Mouse (Mus musculus) mouse trophoblast stem cell (cell line): ENCODE data around the gene Bloc1s1.

ENCODE experiments used
- in situ Hi-C, 2 experiments: fragments of 300-500 bp; cut with MseI, MboI; formaldehyde crosslinking; loops; 2 replicates in 1 of 2; 3 replicates in 1 of 2; pipeline ENCODE4 v1.15.1; 2025

The Bloc1s1 gene

DNA sequence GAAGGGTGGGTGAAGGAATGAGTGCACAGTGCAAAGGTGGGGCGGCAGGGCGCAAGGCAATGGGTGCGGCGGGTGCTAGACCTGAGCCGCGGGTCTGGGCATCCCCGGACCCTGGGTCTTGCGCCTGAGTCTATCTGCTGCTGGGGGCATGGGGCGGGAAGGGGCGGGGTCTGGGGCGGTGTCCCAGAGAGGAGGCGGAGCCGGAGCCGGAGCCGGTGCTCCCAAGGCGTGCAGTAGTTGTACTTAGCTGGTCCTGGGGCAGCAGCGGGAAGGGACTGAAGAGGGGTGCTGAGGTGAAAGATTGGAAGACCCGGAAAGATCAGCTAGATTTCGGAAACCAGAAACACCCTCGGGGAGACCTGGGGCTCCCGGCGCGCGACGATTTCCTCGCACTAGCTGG, 9.7 kb upstream of the Bloc1s1 start, which contains the start of gene Itga7:
TSS of gene Itga7 (plus strand) at position 245 of the 400 bp plus-strand sequence.
- in situ Hi-C loops = no loop called here

DNA sequence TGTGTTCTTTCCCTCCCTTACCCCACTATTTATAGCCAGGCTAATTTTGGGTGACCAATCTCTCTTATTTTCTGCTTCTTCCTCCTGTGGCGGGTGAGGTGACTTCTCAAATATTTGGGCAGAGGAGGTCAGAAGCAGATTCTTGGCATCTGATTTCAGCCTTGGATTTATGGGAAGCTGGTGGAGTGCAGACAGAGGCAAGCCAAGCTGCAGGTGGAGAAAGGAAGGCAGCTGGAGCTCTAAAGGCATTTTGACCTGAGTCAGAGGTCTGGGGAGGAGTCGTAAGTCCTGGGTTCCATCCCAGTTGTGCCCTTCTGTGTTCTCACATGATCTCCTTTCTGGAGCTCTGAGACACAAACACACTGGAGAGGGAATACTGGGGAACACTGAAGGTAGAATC, 7.6 kb upstream of the Bloc1s1 start:
- in situ Hi-C loops = no loop called here

DNA sequence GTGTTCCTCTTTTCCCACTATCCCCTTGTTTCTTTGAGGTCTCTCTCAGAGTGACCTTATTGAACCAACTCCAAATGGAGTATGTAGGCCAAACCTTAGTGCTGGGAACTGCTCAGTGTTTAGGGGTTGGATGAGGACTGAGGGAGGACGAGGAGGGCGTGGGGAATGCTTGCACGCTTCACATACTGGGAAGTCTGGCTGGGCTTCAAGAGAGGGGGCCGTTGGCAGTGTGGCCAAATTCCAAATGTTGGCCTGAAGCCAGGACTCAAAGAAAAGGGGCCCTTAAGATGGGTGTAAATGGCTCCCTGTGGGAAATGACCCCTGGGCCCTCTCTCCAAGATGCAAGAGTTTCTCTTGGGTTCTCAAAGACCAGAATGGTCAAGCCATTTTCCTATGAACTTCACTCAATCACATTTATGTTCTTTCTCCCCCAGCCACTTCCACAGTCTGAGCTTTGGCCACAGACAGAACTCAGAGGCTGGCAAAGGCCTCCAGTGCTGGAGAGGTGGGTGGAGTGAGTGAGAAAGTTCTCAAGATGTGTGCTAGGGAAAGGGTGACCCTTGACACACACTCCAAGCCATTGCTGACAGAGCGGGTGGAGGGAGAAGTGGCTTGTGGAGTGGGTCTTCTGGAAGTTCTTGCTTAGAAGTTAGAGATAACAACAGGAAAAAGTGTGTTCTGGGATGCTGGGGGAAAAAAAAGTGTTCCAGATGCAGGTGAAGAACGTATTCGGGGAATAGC, 6.0 kb upstream of the Bloc1s1 start:
- in situ Hi-C loops = no loop called here

DNA sequence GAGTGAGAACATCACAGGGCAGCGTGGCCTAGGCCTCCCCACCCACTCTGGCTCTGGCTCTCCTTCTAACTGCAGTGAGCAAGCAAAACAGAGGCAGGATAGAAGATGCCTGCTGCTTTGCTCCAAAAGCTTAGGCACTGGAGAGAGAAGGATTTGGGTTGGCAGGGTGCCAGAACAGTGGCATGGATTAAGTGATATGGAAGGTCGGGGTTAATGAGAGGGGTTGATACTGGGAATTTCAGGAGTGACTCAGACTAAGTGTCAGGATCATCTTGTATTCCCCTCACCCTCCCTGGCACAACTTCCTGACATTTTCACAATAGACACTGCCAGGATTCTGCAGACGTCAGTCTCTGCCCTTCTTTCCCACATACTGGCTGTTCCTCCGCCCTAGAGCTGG, 4.5 kb upstream of the Bloc1s1 start:
- in situ Hi-C loops = no loop called here

DNA sequence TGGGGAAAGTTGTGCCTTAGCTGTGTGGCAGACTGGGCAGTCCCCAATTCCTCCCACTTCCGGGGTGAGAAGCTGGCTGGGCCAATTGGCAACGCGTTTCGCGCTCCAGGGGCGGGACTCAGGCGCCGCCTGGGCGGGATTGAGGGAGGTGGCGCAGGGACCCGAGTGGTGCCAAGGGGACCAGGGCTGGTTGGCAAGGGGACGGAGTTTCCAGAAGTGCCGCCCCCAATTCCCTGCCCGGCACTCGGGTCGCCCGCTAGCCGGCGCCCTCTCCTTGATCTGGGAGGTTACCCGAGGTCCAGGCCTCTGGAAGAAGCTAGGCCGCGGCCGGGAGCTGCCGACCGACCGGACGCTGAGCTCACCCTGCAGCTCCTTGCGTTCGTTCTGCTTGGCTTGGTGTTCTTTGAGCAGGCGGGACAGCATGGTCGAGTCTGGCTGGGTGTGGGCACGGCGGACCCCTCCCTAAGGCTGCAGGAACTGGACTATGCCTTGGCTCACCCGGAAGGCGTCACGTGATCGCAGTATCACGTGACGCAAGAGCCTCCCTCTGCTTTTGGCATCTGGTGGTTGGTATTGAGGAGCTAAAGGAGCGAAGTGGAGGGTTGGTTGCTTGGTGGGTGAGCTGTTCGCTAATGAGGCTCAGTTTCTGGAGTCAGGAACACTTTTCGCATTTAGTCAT, 683 bp downstream of the Bloc1s1 start:
- in situ Hi-C loops = no loop called here

DNA sequence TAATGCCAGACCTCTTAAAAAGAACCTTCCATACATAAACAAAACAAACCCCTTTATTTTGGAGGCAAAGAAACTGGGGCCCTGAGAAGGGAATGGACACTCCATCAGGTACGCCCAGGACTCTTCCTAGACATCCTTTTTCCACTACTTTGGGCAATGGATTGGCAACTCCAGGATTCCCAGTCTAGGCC, 1.1 kb downstream of the Bloc1s1 start, which contains the start of gene Rdh5:
TSS of gene Rdh5 (minus strand) at position 67 of the 191 bp plus-strand sequence.
- in situ Hi-C loops = no loop called here

DNA sequence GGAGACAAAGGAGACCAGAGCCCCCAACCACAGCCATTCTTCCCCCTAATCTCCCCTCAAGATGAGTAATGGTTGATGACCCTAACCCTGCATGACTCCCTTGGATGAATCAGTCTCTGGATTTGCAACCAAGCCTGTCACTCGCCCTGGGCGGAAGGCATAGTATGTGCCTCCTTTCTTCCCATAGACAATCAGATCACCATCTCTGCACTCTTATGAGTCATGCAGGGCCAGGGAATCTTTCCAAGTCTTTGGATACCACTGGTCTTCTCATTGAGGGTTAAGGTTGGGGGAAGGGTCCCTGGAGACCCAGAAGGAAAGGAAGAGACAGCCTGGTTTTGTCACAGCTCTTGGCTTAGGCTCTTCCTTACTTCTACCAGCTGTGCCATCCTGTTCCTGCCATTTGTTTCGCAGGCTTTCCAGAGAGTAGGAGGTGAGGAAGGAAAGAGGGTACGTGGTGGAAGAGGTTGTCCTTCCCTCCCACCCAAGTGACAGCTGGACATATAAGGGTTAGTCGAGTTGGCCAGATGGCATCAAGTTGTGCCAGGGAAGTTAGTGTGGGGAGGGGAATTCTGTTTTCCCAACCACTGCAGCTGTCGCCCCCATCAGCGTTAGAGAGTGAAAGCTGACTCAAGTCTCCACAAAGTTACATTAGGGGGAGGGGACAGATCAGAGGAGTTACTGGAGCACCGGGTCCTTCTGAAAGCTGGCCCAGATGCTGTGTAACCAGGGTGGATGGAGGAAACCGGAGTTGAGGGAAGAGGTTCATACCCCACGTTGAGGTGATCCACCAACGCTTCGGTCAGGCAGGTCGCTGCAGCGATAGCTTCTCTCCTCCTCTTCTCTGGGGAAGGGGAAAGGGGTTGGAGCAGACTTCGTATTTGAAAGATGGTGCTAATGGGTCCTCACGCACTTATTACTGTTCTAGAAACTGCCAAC, 1.7 kb downstream of the Bloc1s1 start:
- in situ Hi-C loops = no loop called here

DNA sequence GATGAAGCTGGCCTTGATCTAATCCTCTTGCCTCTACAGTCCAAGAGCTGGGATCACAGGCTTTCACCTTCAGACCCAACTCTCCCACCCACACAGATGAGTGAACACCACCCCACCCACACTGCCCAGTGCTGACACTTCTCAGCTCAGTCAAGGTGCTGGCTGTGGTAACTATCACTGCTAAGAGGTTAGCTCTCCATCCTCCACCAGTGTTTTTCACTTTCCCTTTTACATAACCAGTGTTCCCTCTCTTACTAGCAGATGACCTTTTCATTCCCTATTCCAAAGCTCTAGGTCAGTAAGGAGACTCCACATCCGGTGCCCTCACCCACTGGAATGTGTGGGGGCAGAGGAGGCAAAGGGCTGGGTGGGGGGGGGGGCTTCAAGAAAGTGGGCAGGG, 2.6 kb downstream of the Bloc1s1 start:
- in situ Hi-C loops = no loop called here

DNA sequence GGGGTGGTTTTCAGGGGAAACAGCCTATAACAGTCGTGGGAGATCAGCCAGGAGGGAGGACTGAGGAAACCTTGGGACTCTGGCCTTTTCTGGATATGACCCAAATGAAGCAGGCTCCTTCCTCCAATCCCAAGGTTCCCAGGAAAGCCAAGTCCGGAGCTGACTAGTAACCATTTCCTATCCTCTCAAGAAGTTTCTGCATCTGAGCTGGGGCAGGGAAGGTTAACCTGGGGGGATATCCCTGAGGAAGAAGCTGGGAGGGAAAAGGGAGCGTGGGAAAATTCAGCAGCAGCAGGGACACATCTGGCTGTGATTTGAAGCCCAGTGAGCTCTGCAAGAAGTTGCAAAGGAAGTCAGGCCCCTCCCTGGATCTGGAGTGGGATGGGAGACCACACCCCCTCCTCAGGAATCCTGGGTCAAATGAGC, 3.1 kb downstream of the Bloc1s1 start:
- in situ Hi-C loops = no loop called here

DNA sequence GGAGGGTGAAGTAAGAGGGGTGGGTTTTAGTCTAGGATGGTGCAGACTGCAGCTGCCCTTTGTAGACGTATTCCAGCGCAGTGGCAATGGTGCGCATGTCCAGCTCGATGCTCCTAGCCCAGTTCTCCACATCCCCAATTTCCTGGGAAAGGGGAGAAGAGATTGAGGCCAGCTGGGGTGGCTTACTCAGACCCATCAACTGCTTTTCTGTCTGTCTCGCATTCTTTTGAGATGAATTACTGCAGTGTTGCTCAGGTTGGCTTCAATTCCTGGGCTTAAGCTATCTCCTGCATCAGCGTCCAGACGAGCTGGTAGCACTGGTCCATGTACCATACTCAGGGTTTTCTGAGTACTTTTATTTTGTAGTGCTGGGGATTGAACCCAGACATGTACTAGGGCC, 3.9 kb downstream of the Bloc1s1 start:
- in situ Hi-C loops = loop anchor here in 1 of 2 experiments (10.0 kb wide), 1 partner anchor 55 kb away; no protein-coding TSS in a partner anchor

DNA sequence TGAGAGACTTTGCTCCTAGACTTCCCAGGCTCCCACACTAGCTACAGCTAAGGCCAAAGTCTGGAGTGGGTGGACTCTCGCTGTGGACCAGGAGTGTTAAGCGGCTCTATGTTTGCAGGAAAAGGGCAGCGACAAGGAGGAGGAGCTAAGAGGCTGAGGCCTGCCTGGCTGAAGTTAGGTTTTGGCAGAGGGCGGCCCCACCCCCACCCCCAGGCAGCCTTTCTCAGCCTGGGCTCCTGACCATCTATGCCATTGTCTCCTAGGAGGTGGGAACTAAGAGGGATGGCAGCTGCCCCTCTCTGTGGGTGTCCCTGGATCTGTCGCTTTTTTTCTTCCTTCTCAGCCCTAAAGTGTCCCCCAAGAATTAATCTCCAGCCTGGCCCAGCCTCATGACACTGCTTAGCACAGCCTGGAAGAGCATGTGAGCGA, 4.6 kb downstream of the Bloc1s1 start:
- in situ Hi-C loops = loop anchor here in 1 of 2 experiments (10.0 kb wide), 1 partner anchor 56 kb away; no protein-coding TSS in a partner anchor

DNA sequence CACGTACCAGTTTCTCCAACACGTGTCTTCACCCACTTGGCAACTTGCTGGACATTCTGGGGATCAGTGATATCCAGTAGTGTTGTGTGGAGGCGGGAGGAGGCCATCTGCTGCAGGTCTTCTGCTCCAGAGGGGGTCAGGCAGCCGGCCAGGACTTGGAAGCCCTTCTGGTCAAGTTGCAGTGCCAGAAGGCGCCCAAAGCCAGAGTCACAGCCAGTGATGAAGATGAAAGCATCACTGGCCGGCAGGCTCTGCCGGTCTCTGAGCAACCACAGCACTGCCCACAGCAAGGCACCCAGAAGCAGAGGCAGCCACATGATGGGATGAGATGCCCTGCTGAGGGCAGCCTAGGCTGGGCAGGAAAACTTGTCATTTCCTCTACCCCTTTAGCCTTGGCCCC, 5.6 kb downstream of the Bloc1s1 start:
- in situ Hi-C loops = loop anchor here in 1 of 2 experiments (10.0 kb wide), 1 partner anchor 57 kb away; no protein-coding TSS in a partner anchor

DNA sequence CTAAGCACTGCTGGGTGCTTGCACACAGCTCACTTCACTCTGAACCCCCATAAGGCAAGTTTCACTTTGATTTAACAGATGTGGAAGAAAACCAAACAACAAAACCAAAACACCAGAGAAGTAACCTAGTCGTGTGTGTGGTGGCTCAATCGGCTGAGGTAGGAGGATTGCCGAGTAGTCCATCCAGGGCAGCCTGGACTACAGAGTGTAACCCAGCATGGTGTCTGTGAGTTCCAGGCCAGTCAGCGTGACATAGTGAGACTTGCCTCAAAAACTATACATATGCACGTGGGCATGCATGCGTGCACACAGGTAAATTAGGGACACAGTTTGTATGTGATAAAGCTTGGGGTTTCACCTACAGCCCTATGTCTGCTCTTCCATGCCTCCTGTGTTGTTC, 6.4 kb downstream of the Bloc1s1 start:
- in situ Hi-C loops = loop anchor here in 1 of 2 experiments (10.0 kb wide), 1 partner anchor 57 kb away; no protein-coding TSS in a partner anchor

DNA sequence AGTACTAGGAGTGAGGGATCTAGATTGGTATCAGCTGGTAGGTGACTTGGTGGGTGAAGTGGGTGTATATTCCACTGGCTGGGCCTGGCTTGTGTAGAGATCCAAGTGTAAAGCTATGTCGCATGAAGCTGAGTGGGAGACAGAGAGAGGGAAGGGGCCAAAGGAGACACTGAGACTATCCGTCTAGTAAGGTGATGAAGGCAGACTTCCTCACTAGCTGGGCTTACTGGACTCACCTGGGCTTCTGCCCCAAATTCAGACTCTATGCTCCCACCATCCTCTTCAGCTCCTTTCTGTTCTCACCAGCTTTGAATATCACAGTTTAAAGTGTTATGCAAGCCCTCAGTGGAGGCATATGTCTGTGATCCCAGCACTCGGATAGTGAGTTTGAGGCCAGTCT, 7.2 kb downstream of the Bloc1s1 start:
- in situ Hi-C loops = loop anchor here in 1 of 2 experiments (10.0 kb wide), 1 partner anchor 58 kb away; no protein-coding TSS in a partner anchor

DNA sequence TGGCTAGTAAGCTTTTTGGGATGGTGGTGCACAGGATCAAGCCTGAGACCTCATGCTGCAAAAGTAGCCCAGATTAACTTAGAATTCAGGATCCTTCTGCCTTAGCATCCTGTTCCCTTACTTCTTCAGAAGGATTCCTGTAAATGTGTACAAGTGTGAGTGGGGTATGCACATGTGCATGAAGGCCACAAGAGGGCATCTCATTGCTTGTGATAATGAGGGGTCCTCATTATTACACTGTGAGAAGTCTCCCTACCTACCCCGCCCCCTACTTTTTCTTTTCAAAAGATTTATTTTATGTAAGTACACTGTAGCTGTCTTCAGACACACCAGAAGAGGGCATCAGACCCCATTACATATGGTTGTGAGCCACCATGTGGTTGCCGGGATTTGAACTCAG, 8.3 kb downstream of the Bloc1s1 start:
- in situ Hi-C loops = loop anchor here in 1 of 2 experiments (10.0 kb wide), 1 partner anchor 59 kb away; no protein-coding TSS in a partner anchor

DNA sequence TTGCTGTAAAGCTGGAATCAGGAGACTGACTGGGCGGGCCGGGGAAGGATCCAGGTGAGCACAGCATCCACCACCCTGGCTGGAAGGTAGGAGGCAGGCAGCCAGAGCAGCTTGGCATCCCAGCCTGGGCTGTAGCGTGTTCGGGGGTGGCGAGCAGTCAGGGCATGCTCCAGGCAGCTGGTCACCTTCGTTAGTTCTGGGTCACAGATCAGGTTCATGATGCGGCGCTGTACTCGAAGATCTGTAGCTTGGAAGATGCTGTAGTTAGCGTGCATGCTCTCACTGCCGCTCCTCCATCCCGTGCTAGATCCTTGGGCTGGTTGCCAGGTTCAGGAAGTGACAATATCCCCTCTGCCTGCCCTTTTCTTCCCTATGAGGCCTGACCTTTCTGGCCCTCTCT, 10.1 kb downstream of the Bloc1s1 start:
- in situ Hi-C loops = loop anchor here in 1 of 2 experiments (10.0 kb wide), 1 partner anchor 61 kb away; no protein-coding TSS in a partner anchor

DNA sequence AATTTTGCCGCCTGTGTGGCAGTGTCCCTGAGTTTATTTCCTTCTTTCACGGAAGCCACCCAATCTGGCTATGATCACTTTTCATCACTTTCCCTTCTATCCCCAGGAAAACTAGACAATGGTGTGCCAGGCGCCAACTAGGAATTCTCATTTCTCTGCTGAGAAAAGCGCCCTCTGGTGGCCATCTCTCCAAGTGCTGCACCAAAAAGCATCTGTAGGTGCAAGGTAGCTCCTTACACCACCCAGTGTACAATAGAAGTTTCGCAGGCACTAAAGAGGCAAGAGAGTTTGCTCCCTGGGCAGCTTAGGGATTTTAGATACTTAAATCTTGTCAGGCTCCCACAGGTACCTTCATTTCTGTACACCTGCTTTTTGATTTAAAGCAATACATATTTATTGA, 10.6 kb downstream of the Bloc1s1 start:
- in situ Hi-C loops = loop anchor here in 1 of 2 experiments (10.0 kb wide), 1 partner anchor 62 kb away; no protein-coding TSS in a partner anchor

DNA sequence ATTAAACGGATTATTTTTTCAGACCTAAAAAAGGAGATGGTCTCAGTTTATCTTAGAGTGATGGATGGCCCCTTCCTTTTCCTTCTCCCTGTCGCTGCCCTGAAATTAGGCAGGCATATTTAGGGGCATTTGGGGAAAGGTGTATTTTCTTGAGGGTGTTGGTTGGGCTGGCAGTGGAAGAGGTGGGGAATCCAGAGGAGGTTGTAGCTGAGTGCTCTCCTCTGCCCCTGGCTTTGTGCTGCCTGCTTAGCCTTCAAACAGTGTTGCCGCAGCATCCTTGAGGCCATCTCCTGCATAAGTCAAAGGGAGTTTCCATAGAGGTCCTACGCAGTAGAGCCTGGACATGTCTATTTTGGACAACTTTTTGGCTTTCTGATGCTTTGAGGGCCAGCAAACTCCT, 11.0 kb downstream of the Bloc1s1 start:
- in situ Hi-C loops = loop anchor here in 1 of 2 experiments (10.0 kb wide), 1 partner anchor 62 kb away; no protein-coding TSS in a partner anchor

DNA sequence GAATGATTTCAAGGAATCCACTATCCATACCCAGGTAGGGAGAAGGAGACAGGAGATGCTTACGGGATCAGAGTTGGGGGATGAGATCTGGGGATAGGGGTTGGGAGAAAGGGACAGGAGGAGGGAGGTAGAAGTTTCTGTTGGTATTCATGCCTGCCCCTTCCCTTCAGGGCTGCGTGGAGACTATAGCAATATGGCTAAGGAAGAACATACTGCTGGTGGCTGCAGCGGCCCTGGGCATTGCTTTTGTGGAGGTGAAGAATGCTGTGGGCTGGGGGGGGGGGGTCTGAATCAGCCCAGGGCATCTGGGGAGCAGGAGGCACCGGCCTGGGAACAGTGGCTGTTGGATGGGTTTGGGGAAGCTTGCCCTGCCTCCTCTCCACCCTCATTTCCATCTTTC, 11.6 kb downstream of the Bloc1s1 start:
- in situ Hi-C loops = loop anchor here in 1 of 2 experiments (10.0 kb wide), 1 partner anchor 63 kb away; no protein-coding TSS in a partner anchor

DNA sequence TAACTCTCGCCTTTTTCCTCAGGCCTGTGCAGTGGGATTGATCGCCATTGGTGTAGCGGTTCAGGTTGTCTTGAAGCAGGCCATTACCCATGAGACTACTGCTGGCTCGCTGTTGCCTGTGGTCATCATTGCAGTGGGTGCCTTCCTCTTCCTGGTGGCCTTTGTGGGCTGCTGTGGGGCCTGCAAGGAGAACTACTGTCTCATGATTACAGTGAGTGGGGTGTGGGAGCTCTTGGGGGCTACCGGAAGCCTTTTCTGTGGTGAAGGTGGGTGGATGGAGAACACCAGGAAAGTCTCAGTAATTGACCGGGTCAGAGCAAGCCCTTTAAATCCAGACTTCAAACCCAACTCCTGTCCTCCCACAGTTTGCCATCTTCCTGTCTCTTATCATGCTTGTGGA, 12.4 kb downstream of the Bloc1s1 start:
- in situ Hi-C loops = loop anchor here in 1 of 2 experiments (10.0 kb wide), 1 partner anchor 63 kb away; no protein-coding TSS in a partner anchor
